Mouse (Mus musculus) MEL (cell line): ENCODE measurements around the gene Zbtb8os. TPM values are rescaled to one million over a fixed set of nuclear protein-coding genes. Genes with fewer than 3 reads are reported as not detected.
A peak's percentile ranks its signal among the peaks of the same experiment; 100 is the strongest.

Experiments used
- DNase-seq: peaks from one replicate; pipeline ENCODE4 v3.0.0; 2011; ENCODE audit warnings: low read depth, low spot score
- H3K27ac ChIP-seq: 2 replicates; pipeline ENCODE4 v1.5.1; 2012; ENCODE audit warnings: low read depth, mild to moderate bottlenecking, control low read depth, low read length, moderate library complexity; ENCODE audit not compliant: control insufficient read depth
- H3K27me3 ChIP-seq, 2 experiments: fragments of 150-350 bp in 1 of 2; sonication (generic) in 1 of 2; 2 replicates each; pipeline ENCODE4 v1.6.1; 2012; ENCODE audit warnings: low read length in 2 of 2, mild to moderate bottlenecking in 2 of 2, improper control_type of control experiment in 1 of 2, moderate library complexity in 1 of 2; ENCODE audit not compliant: insufficient read depth in 2 of 2, control insufficient read depth in 1 of 2
- H3K36me3 ChIP-seq, 2 experiments: 2 replicates each; pipeline ENCODE4 v1.6.1; 2012 to 2014; ENCODE audit warnings: low read length in 2 of 2, improper control_type of control experiment in 1 of 2, inconsistent platforms in 1 of 2, mild to moderate bottlenecking in 1 of 2; ENCODE audit not compliant: insufficient read depth in 2 of 2, control insufficient read depth in 1 of 2
- H3K4me1 ChIP-seq, 2 experiments: fragments of 150-350 bp in 1 of 2; sonication (generic) in 1 of 2; 2 replicates each; pipeline ENCODE4 v1.6.1; 2012; ENCODE audit warnings: low read length in 2 of 2, improper control_type of control experiment in 1 of 2, mild to moderate bottlenecking in 1 of 2; ENCODE audit not compliant: insufficient read depth in 2 of 2, control insufficient read depth in 1 of 2
- H3K4me3 ChIP-seq, 2 experiments: fragments of 150-350 bp in 1 of 2; sonication (generic) in 1 of 2; 2 replicates each; pipeline ENCODE4 v1.5.1; 2012; ENCODE audit warnings: low read depth in 2 of 2, low read length in 2 of 2, mild to moderate bottlenecking in 2 of 2, moderate library complexity in 2 of 2, control low read depth in 1 of 2, improper control_type of control experiment in 1 of 2; ENCODE audit not compliant: control insufficient read depth in 1 of 2, insufficient read depth in 1 of 2
- H3K79me2 ChIP-seq: 2 replicates; pipeline ENCODE4 v1.6.1; 2012; ENCODE audit warnings: mild to moderate bottlenecking, low read length, moderate library complexity; ENCODE audit not compliant: control insufficient read depth, poor library complexity, insufficient read depth
- H3K9ac ChIP-seq: 2 replicates; pipeline ENCODE4 v1.6.1; 2012; ENCODE audit warnings: low read depth, mild to moderate bottlenecking, control low read depth, low read length, moderate library complexity; ENCODE audit not compliant: control insufficient read depth, poor library complexity, severe bottlenecking
- H3K9me3 ChIP-seq: fragments of 150-350 bp; sonication (generic); replicated peaks from 2 replicates; pipeline ENCODE4 v1.6.1; 2012; ENCODE audit warnings: mild to moderate bottlenecking, low read length, improper control_type of control experiment, moderate library complexity; ENCODE audit not compliant: insufficient read depth
- BHLHE40 ChIP-seq: IDR thresholded peaks from 2 replicates; pipeline ENCODE4 v1.6.1; 2012; ENCODE audit warnings: low read depth, mild to moderate bottlenecking, inconsistent platforms, low read length, improper control_type of control experiment, borderline replicate concordance
- ELF1 ChIP-seq: IDR thresholded peaks from 2 replicates; pipeline ENCODE4 v1.6.1; 2014; ENCODE audit warnings: low read depth, mild to moderate bottlenecking, inconsistent platforms, low read length, improper control_type of control experiment, moderate library complexity
- EP300 ChIP-seq, 2 experiments: IDR thresholded peaks; 2 replicates each; pipeline ENCODE4 v1.6.1; 2011; ENCODE audit warnings: improper control_type of control experiment in 2 of 2, low read length in 2 of 2, low read depth in 1 of 2, mild to moderate bottlenecking in 1 of 2
- ETS1 ChIP-seq: IDR thresholded peaks from 2 replicates; pipeline ENCODE4 v1.6.1; 2012; ENCODE audit warnings: low read depth, mild to moderate bottlenecking, inconsistent platforms, low read length, improper control_type of control experiment, moderate library complexity
- GABPA ChIP-seq: IDR thresholded peaks from 2 replicates; pipeline ENCODE4 v1.6.1; 2012; ENCODE audit warnings: low read depth, mild to moderate bottlenecking, inconsistent platforms, low read length, improper control_type of control experiment, moderate library complexity
- GATA1 ChIP-seq: IDR thresholded peaks from 2 replicates; pipeline ENCODE4 v1.6.1; 2011; ENCODE audit warnings: low read depth, low read length, improper control_type of control experiment
- JUND ChIP-seq: IDR thresholded peaks from 2 replicates; pipeline ENCODE4 v1.6.1; 2011; ENCODE audit warnings: low read depth, mild to moderate bottlenecking, improper control_type of control experiment, low read length
- KAT2A ChIP-seq: conservative IDR thresholded peaks from 2 replicates; pipeline ENCODE4 v1.6.1; 2012; ENCODE audit warnings: low read depth, low read length, improper control_type of control experiment, inconsistent platforms
- MAFK ChIP-seq: IDR thresholded peaks from 2 replicates; pipeline ENCODE4 v1.6.1; 2011; ENCODE audit warnings: low read depth, mild to moderate bottlenecking, low read length, improper control_type of control experiment, borderline replicate concordance
- MAX ChIP-seq: IDR thresholded peaks from 2 replicates; pipeline ENCODE4 v1.6.1; 2011; ENCODE audit warnings: low read length, improper control_type of control experiment
- MEF2A ChIP-seq: IDR thresholded peaks from 2 replicates; pipeline ENCODE4 v1.6.1; 2014; ENCODE audit warnings: low read depth, mild to moderate bottlenecking, inconsistent platforms, low read length, improper control_type of control experiment; ENCODE audit not compliant: poor library complexity, insufficient replicate concordance, severe bottlenecking; ENCODE audit errors: extremely low read depth
- MXI1 ChIP-seq: IDR thresholded peaks from 2 replicates; pipeline ENCODE4 v1.6.1; 2011; ENCODE audit warnings: mild to moderate bottlenecking, low read depth, low read length, improper control_type of control experiment
- MYC ChIP-seq: IDR thresholded peaks from 2 replicates; pipeline ENCODE4 v1.6.1; 2011; ENCODE audit warnings: low read depth, mild to moderate bottlenecking, low read length, improper control_type of control experiment, moderate library complexity
- NELFE ChIP-seq: IDR thresholded peaks from 2 replicates; pipeline ENCODE4 v1.6.1; 2011; ENCODE audit warnings: low read depth, low read length, improper control_type of control experiment
- NRF1 ChIP-seq: IDR thresholded peaks from 2 replicates; pipeline ENCODE4 v1.6.1; 2014; ENCODE audit warnings: low read depth, mild to moderate bottlenecking, inconsistent platforms, low read length, improper control_type of control experiment, moderate library complexity; ENCODE audit not compliant: poor library complexity, insufficient read depth, severe bottlenecking
- POLR2A ChIP-seq, 2 experiments: IDR thresholded peaks; 2 replicates each; pipeline ENCODE4 v1.6.1; 2011 to 2012; ENCODE audit warnings: low read length in 2 of 2, mild to moderate bottlenecking in 2 of 2, control low read depth in 1 of 2, improper control_type of control experiment in 1 of 2, low read depth in 1 of 2, moderate library complexity in 1 of 2; ENCODE audit not compliant: control insufficient read depth in 1 of 2, insufficient read depth in 1 of 2, poor library complexity in 1 of 2
- POLR2AphosphoS2 ChIP-seq: IDR thresholded peaks from 2 replicates; pipeline ENCODE4 v1.6.1; 2011; ENCODE audit warnings: low read length, improper control_type of control experiment
- RAD21 ChIP-seq: IDR thresholded peaks from 2 replicates; pipeline ENCODE4 v1.6.1; 2011; ENCODE audit warnings: mild to moderate bottlenecking, low read depth, low read length, improper control_type of control experiment
- RCOR1 ChIP-seq: IDR thresholded peaks from 2 replicates; pipeline ENCODE4 v1.6.1; 2012; ENCODE audit warnings: low read depth, mild to moderate bottlenecking, inconsistent platforms, low read length, improper control_type of control experiment
- SIN3A ChIP-seq: IDR thresholded peaks from 2 replicates; pipeline ENCODE4 v1.6.1; 2012; ENCODE audit warnings: low read length, improper control_type of control experiment, inconsistent platforms
- TBP ChIP-seq: IDR thresholded peaks from 2 replicates; pipeline ENCODE4 v1.8.0; 2011; ENCODE audit warnings: low read depth, low read length, improper control_type of control experiment
- UBTF ChIP-seq: IDR thresholded peaks from 2 replicates; pipeline ENCODE4 v1.6.1; 2012; ENCODE audit warnings: low read depth, mild to moderate bottlenecking, inconsistent platforms, low read length, improper control_type of control experiment, moderate library complexity, borderline replicate concordance; ENCODE audit not compliant: insufficient read depth
- USF1 ChIP-seq: IDR thresholded peaks from 2 replicates; pipeline ENCODE4 v1.6.1; 2014; ENCODE audit warnings: low read depth, mild to moderate bottlenecking, inconsistent platforms, low read length, improper control_type of control experiment, moderate library complexity
- polyA plus RNA-seq, 2 experiments: library from polyadenylated mRNA; stranded (reverse) in 1 of 2; unstranded in 1 of 2; fragments of >175 nt in 1 of 2; fragments of >200 nt in 1 of 2; gene quantifications; 2 replicates each; pipeline versions ENCODE4 v1.2.1 to v1.2.4; 2012; ENCODE audit warnings: low replicate concordance in 2 of 2, low read depth in 1 of 2; ENCODE audit not compliant: insufficient read length in 2 of 2, insufficient read depth in 1 of 2, missing spikeins in 1 of 2
- total RNA-seq: library from RNA; depleted of rRNA; stranded (reverse); fragments of 300-350 nt; gene quantifications from 2 replicates; pipeline ENCODE4 v1.2.3, GENCODE M21; 2012

Zbtb8os gene
- total and polyA plus RNA-seq, 3 experiments, result 16.7 to 22.6 TPM; not detected in 1

DNA sequence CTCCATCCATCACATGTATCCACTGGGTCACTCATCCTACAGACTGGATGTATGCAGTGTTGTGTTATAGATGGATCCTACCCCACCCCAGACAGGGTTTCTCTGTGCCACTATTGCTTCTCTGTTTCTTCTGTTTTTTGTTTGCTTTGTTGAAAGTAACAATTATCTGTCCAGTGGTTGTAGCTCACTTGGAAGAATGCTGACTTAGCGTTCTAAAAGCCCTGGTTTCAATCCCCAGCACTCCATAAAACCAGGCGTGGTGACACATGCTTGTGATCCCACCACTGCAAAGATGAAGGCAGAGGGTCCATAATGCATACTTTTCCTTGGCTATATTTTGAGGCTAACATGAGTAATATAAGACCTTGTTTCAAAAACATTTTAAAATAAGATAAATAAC is 7.2 kb downstream of the Zbtb8os start:
- TF ChIP-seq RCOR1 (no peak), MEF2A (no peak), KAT2A (no peak), ELF1 (no peak), GABPA (no peak)
- H3K36me3 ChIP-seq, result peaks cover 0 to 14% of the 10 kb centered on the region in 2 experiments; a peak in 3 of 4 replicates
- no peak overlapping the region for H3K27ac ChIP-seq
- H3K79me2 ChIP-seq, result no peaks in the 10 kb centered on the region
- no peaks in the 10 kb centered on the region for H3K27me3 ChIP-seq
- no peak overlapping the region for H3K9ac ChIP-seq
- DNase-seq, result no peak
- H3K4me1 ChIP-seq, result peaks cover 3 to 10% of the 10 kb centered on the region in 2 experiments; a peak in 3 of 4 replicates
- no peak overlapping the region for H3K4me3 ChIP-seq
- no peaks in the 10 kb centered on the region for H3K9me3 ChIP-seq

DNA sequence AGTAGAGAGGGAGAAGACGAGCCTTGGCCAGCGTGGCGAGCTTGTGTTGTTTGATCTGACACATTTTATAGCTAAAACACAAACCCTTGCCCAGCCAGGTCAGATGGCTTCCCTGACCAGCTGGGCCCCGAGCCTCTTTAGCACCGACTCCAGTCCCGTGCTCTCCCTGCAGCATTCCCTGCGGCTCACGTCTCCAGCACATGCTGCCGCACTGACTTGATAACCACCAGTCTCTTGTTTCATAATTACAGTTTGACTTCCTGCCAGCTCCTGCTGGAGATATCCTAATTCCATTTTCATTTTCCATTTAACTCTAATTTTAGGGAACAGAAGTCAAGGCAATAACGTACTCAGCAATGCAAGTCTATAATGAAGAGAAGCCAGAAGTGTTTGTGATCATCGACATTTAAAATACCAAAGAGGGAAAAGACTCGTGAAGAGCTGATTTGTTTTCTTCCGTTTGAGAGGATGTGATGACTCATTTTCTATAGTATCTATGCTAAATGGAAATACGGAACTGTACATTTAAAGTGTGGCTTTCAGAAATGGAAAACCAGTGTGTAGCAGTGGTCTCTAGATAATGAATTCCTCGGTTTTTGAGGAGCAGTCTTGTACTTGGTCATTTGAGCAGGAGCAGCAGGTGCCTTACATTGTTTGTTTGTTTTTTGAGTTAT is 11.1 kb downstream of the Zbtb8os start:
- no peaks in the 10 kb centered on the region for H3K9me3 ChIP-seq
- peak overlapping the region; percentile 89 for H3K27ac ChIP-seq
- no peaks in the 10 kb centered on the region for H3K27me3 ChIP-seq
- TF ChIP-seq POLR2AphosphoS2 (no peak), TBP (peak; percentile 56; the same call in 1 of the 2 replicates), UBTF (no peak), SIN3A (peak; percentile 63), MAX (peak; percentile 75; the same call in 1 of the 2 replicates), RAD21 (no peak), JUND (peak; percentile 82), ETS1 (no peak; the same call in 1 of the 2 replicates), NELFE (no peak), MXI1 (peak; percentile 59), EP300 (IDR thresholded peaks at IDR 0.05; ENCODE audit: low read depth in 1 of 2, low read length in 2 of 2) (peak; percentile 46 to 50; a peak in 2 of 4 replicates), POLR2A (IDR thresholded peaks at IDR 0.05; ENCODE audit: control insufficient read depth in 1 of 2, insufficient read depth in 1 of 2, low read depth in 1 of 2, low read length in 2 of 2, poor library complexity in 1 of 2) (peak in 1 of 2 experiments; percentile 41; a peak in 1 of 4 replicates), MAFK (no peak), NRF1 (no peak), MYC (peak; percentile 80; the same call in 1 of the 2 replicates), BHLHE40 (peak; percentile 80), GATA1 (0 out of 2 replicates have a peak, but pooled peaks have one; percentile 1), USF1 (no peak)
- TF ChIP-seq, all 39 proteins: peak for 10
- no peaks in the 10 kb centered on the region for H3K79me2 ChIP-seq
- peak overlapping the region; percentile 58 to 60 for H3K4me3 ChIP-seq
- peak; percentile 79 for DNase-seq
- peaks cover 0 to 4% of the 10 kb centered on the region in 2 experiments; a peak in 3 of 4 replicates for H3K36me3 ChIP-seq
- H3K9ac ChIP-seq, result peak overlapping the region; percentile 74
- peaks cover 3 to 7% of the 10 kb centered on the region in 2 experiments; a peak in 3 of 4 replicates for H3K4me1 ChIP-seq
